Mouse (Mus musculus): ENCODE data around the gene Ly6g5c.
A peak's percentile ranks its signal among the peaks of the same experiment; 100 is the strongest.

Ly6g5c gene

GRCm38 (mm10) chr17:35080710-35081109 lies 27.4 kb upstream of the Ly6g5c start:
- no peak for DNase-seq (ENCODE audit: low read depth, low spot score)

- no peak for DNase-seq (ENCODE audit: low read depth, low spot score)
Observed at GRCm38 (mm10) chr17:35082841-35083576, 25.1 kb upstream of the Ly6g5c start.

GRCm38 (mm10) chr17:35083929-35084497 lies 24.1 kb upstream of the Ly6g5c start:
- peak; percentile 11 for DNase-seq (ENCODE audit: low read depth, low spot score)

GRCm38 (mm10) chr17:35085208-35085865 lies 22.7 kb upstream of the Ly6g5c start, which contains the start of gene Ly6g6f:
Ly6g6f (minus strand) TSS chr17:35085610.
- no peak for DNase-seq (ENCODE audit: low read depth, low spot score)

- peak; percentile 45 for DNase-seq (ENCODE audit: low read depth, low spot score)
Observed at GRCm38 (mm10) chr17:35088151-35088550, 19.9 kb upstream of the Ly6g5c start.

GRCm38 (mm10) chr17:35088825-35089644 lies 19.0 kb upstream of the Ly6g5c start, which contains the start of gene Abhd16a:
Abhd16a (plus strand) TSS chr17:35089263.
- DNase-seq (ENCODE audit: low read depth, low spot score) = peak; percentile 98

- DNase-seq (ENCODE audit: low read depth, low spot score) = peak; percentile 23
Observed at GRCm38 (mm10) chr17:35090166-35090932, 17.7 kb upstream of the Ly6g5c start.

- no peak for DNase-seq (ENCODE audit: low read depth, low spot score)
Observed at GRCm38 (mm10) chr17:35092403-35093198, 15.5 kb upstream of the Ly6g5c start.

- no peak for DNase-seq (ENCODE audit: low read depth, low spot score)
Observed at GRCm38 (mm10) chr17:35094475-35095365, 13.4 kb upstream of the Ly6g5c start.

GRCm38 (mm10) chr17:35096597-35096996 lies 11.5 kb upstream of the Ly6g5c start:
- no peak for DNase-seq (ENCODE audit: low read depth, low spot score)

- no peak for DNase-seq (ENCODE audit: low read depth, low spot score)
Observed at GRCm38 (mm10) chr17:35097164-35097655, 10.9 kb upstream of the Ly6g5c start.

GRCm38 (mm10) chr17:35100196-35100765 lies 7.8 kb upstream of the Ly6g5c start:
- DNase-seq (ENCODE audit: low read depth, low spot score) = no peak

- no peak for DNase-seq (ENCODE audit: low read depth, low spot score)
Observed at GRCm38 (mm10) chr17:35101161-35101560, 6.9 kb upstream of the Ly6g5c start.

GRCm38 (mm10) chr17:35102299-35102698 lies 5.8 kb upstream of the Ly6g5c start:
- no peak for DNase-seq (ENCODE audit: low read depth, low spot score)

- no peak for DNase-seq (ENCODE audit: low read depth, low spot score)
Observed at GRCm38 (mm10) chr17:35103221-35103690, 4.8 kb upstream of the Ly6g5c start.

- DNase-seq (ENCODE audit: low read depth, low spot score) = no peak
Observed at GRCm38 (mm10) chr17:35104079-35104478, 4.0 kb upstream of the Ly6g5c start.

GRCm38 (mm10) chr17:35104754-35105153 lies 3.3 kb upstream of the Ly6g5c start:
- DNase-seq (ENCODE audit: low read depth, low spot score) = no peak

GRCm38 (mm10) chr17:35105740-35106389 lies 2.2 kb upstream of the Ly6g5c start:
- peak; percentile 58 for DNase-seq (ENCODE audit: low read depth, low spot score)

Measured in A20 (cell line).